Mouse (Mus musculus) spleen, adult 2 months (tissue): Measurements from ENCODE around the gene Rflna.

ENCODE experiments used
- CTCF ChIP-seq: fragments of 200-500 bp; IDR thresholded peaks from 2 replicates; pipeline ENCODE4 v1.5.1; 2011; ENCODE audit warnings: mild to moderate bottlenecking, inconsistent platforms; ENCODE audit not compliant: insufficient read depth, insufficient read length, insufficient replicate concordance; ENCODE audit errors: extremely low read depth
- POLR2A ChIP-seq: fragments of 200-500 bp; IDR thresholded peaks from 2 replicates; pipeline ENCODE4 v1.6.1; 2011; ENCODE audit warnings: low read depth, low read length, inconsistent platforms

GRCm38 (mm10) chr5:125052603-125053488 lies 49.8 kb downstream of the Rflna start:
- no peak for TF ChIP-seq CTCF
- no peak for TF ChIP-seq POLR2A
